Mouse (Mus musculus): ENCODE results near the gene Cyb5r3. TPM values are rescaled to one million over a fixed set of nuclear protein-coding genes. Genes with fewer than 3 reads are reported as not detected.

Gene Cyb5r3
- polyA plus RNA-seq, 1 experiment from 2014 or later: 117 TPM

DNA sequence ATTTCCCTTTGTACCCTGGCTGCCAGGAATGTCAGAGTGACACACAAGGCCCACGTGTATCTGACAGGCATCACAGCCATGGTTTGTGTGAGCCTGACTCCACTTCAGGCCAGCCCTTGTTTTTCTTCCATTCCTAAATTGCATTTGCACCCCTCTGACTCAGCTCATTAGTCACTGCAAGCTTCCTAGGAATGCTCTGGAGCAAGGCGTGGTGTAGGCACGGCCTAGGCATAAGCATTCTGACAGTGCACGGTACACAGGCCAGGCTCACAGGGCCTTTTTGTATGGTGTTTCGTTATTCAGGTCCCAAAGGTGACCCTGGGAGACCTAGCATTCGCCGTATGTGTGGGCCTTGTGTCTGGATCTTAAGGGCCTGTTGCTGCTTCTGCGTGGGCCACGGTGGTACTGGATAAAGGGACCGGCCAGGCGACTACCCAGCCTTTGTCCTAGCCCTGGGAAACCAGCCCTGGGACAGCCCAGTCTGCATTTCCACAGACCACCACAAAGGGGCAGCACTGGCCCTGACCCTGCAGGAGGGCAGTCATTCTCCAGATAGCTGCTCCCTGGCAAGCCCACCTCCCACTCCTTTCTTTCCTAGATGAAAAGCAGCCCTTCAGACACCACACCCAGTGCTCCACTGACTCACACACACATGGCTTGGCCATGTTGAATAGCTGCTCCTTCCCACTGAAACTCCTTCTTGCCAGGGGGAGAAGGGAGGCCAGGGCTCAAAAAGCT, 15.3 kb downstream of the Cyb5r3 start:
- H3K4me3 ChIP-seq: no peak overlapping the region
- H3K4me2 ChIP-seq: no peak overlapping the region
- 0 out of 2 replicates have a peak, but pooled peaks cover 11% of the 10 kb centered on the region for H3K4me1 ChIP-seq (replicated peaks)
- no peak for ATAC-seq (ENCODE audit: low FRiP score)
- no peak overlapping the region for H3K9ac ChIP-seq
- H3K27me3 ChIP-seq: no peaks in the 10 kb centered on the region
- 0 out of 2 replicates have a peak, but pooled peaks cover 3% of the 10 kb centered on the region for H3K9me3 ChIP-seq
- WGBS: 73% methylated on average over 11 of the region's 11 CpGs
- H3K27ac ChIP-seq: no peak overlapping the region
- peaks cover 75% of the 10 kb centered on the region for H3K36me3 ChIP-seq

DNA sequence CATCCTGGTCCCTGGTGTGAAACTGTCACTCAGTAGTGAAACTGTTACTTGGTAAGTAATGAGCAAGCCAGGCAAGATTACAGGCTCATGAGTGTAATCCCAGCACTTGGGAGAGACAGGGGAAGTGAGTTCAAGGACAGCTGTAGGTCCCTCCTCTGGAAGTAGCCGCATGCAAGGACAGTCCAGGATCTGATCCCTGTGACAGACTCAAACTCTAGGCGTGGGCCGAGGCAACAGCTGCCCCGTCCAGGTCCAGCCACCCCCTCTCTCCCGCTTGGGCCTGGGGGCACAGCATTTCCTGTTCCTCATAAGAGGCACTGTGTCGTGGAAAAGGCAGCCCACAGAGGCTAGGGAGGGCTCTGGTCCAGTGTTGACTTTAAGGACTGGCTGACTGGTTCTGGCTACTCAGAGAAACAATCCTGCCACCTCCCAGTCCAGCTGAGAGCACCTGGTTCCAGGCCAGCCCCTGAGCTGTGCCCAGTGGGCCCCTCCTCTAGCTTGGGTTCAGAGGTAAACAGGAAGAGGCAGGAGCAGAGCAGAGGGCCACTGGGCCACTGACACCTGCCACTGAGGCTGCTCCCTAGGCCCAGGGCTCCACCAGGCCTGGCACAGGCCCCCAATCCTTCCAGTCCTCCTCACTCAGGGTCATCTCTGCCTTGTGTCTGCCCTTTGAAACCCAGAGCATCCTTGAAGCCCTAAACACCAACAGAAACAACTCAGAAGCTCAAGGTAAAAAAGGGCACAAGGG, 16.5 kb downstream of the Cyb5r3 start:
- WGBS: 81% methylated on average over 6 of the region's 6 CpGs
- Histone ChIP-seq H3K4me3 (no peak overlapping the region), H3K9ac (0 out of 2 replicates have a peak overlapping the region, but pooled peaks have one; percentile 24), H3K36me3 (peaks cover 64% of the 10 kb centered on the region), H3K27me3 (no peaks in the 10 kb centered on the region), H3K27ac (no peak overlapping the region), H3K4me1 (replicated peaks) (0 out of 2 replicates have a peak, but pooled peaks cover under 1% of the 10 kb centered on the region), H3K9me3 (0 out of 2 replicates have a peak, but pooled peaks cover 3% of the 10 kb centered on the region), H3K4me2 (no peak overlapping the region)
- ATAC-seq (ENCODE audit: low FRiP score): no peak

DNA sequence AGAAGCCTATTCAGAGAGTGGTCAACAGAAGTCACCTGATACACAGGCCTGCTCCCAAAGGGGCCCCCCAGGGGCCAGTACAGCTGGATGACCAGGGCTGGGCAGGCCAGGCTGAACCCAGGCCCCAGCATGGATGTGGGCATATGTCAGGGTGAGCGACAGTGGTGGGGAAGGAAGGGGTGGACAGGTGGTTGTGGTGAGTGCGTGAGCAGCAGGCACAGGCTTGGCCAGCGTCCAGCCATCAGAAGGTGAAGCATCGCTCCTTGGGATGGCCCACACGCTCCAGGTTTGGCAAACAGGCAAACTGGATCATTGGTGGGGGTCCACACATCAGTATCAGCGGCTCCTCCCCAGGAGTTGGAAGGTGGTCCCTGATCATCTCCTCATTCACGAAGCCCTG, 18.1 kb downstream of the Cyb5r3 start:
- Histone ChIP-seq H3K27me3 (no peaks in the 10 kb centered on the region), H3K9me3 (0 out of 2 replicates have a peak, but pooled peaks cover 3% of the 10 kb centered on the region), H3K36me3 (peaks cover 48% of the 10 kb centered on the region), H3K9ac (no peak overlapping the region), H3K4me2 (no peak overlapping the region), H3K4me1 (replicated peaks) (peaks cover 4% of the 10 kb centered on the region), H3K27ac (no peak overlapping the region), H3K4me3 (no peak overlapping the region)
- no peak for ATAC-seq (ENCODE audit: low FRiP score)
- 95% methylated on average over 7 of the region's 7 CpGs for WGBS

DNA sequence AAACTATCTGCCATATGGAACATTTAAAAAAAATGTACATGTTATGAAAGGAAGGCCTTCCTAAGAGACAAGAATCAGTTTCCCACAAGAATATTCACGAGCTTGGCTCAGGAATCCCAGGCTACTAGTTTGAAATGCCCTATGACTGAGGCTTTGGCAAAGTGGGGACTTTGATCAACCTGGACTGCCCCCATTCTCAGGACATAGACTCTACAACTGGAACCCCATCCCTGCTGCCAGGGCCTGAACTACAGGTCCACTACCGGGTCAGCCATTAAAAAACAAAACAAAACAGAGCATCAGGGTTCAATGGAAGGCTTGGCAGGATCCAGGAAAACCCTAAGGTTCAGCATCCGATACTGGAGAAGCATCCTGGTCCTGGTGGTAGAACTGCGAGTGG, 21.7 kb downstream of the Cyb5r3 start:
- Histone ChIP-seq H3K9ac (no peak overlapping the region), H3K27ac (no peak overlapping the region), H3K4me1 (replicated peaks) (peaks cover 28% of the 10 kb centered on the region), H3K9me3 (no peaks in the 10 kb centered on the region), H3K4me3 (no peak overlapping the region), H3K27me3 (no peaks in the 10 kb centered on the region), H3K4me2 (no peak overlapping the region), H3K36me3 (peaks cover 33% of the 10 kb centered on the region)
- ATAC-seq (ENCODE audit: low FRiP score): no peak
- 89% methylated on average over 4 of the region's 4 CpGs for WGBS

DNA sequence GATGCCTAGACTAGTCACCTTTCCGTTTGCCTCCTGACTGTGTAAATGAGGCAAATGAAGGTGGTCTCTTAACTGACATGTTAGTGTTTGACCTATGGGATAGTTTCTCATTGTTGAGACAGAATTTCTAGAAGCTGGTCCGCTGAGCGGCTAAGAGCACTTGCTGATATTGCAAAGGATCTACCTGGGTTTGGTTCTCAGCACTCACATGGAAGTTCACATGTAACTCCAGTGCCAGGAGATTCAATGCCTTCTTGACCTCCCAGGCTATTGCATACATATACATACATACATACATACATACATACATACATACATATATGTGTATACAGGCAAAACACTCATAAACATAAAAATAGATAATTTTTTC, 22.3 kb downstream of the Cyb5r3 start:
- Histone ChIP-seq H3K4me3 (peak overlapping the region; percentile 58), H3K36me3 (peaks cover 33% of the 10 kb centered on the region), H3K4me2 (peak overlapping the region; percentile 56), H3K9me3 (no peaks in the 10 kb centered on the region), H3K9ac (peak overlapping the region; percentile 87), H3K4me1 (replicated peaks) (peaks cover 30% of the 10 kb centered on the region), H3K27ac (peak overlapping the region; percentile 99), H3K27me3 (no peaks in the 10 kb centered on the region)
- ATAC-seq (ENCODE audit: low FRiP score): no peak
- WGBS: 23% methylated on average over 3 of the region's 3 CpGs

DNA sequence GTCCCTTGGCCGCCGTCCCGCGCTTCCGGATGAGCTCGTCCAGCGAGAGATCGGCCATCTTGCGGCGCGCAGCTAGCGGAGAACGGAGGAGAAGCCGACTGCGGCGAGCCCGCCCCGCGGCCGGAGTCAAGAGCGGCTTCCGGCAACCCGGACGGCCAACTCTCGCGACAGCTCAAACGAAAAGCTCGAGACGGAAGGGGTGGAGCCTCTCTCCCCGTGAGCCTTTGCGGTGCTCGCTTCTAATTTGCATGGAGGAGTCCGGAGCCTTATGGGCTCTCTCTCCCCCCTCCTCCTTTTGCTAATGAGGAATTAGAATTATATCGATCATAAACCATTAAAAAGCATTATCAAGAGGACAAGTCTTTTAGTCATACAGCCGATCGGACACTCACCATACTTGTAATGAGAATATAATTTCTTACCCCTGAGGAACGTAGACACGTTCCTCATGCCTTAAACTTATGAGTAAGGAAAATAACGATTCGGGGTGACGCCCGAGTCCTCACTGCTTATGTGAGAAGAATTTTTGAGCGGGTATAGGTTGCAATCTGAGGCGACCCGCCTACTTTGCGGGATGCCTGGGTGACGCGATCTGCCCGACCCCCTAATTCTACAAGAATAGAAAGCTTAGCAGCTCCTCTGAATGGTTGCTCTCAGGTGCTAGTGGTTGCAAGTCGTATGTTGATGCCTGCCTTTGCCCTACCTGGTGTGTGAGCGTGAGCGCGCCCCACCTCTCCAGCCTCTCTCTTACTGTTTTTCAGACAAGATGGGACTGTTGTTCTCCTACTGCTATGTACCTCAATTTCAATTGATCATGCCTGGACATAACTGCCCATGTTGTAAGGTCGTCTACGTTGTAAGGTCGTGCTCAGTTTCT, 23.0 kb downstream of the Cyb5r3 start, which contains the start of gene Poldip3:
Poldip3 (minus strand) TSS at position 189 of the 877 bp plus-strand sequence.
- H3K36me3 ChIP-seq: peaks cover 32% of the 10 kb centered on the region
- H3K9ac ChIP-seq: peak within 1 kb of the TSS; percentile 87
- no peaks in the 10 kb centered on the region for H3K27me3 ChIP-seq
- under 1% methylated on average over 56 of the region's 56 CpGs for WGBS
- peak within 1 kb of the TSS; percentile 99 for H3K27ac ChIP-seq
- peak; percentile 95 for ATAC-seq (ENCODE audit: low FRiP score)
- H3K4me2 ChIP-seq: peak within 1 kb of the TSS; percentile 79
- H3K4me1 ChIP-seq (replicated peaks): peaks cover 30% of the 10 kb centered on the region
- peak within 1 kb of the TSS; percentile 58 for H3K4me3 ChIP-seq
- H3K9me3 ChIP-seq: no peaks in the 10 kb centered on the region

DNA sequence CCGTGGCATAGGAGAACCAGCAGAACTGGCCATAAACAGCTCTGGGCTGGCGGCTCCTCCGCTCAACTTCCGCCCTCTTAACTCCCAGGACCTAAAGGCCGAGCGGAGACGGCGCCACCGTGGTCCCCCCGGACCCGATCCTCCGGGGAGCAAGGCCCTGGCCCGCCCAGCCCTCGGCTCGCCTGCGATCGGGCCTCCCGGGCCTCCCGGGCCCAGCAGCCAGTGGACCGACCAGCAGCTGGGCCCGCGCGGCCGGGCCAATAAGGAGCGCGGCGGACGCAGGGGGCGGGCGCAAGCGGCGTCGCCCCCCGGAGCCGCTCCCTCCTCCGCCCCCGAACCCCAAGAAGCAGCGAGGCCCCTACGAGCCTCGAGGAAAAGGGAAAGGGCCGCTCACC, 23.6 kb downstream of the Cyb5r3 start:
- ATAC-seq (ENCODE audit: low FRiP score): peak; percentile 81

DNA sequence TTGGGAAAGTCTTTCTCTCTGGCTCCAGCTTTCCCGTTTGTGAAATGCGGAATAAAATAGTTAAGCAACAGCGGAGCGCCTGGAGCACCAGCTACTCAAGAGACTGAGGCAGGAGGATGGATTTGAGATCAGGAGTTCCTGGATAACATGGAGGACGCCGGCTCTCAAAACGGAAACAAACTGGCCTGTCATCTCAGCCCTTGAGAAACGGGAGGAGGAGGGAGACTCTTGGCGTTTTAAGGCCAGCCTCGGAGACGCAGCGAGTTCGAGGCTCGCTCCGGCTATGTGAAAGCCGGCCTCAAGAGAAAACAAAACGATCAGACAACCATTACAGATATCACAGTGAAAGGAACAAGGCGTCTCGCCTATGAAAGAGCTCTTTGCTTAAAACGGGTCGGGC, 24.0 kb downstream of the Cyb5r3 start:
- Histone ChIP-seq H3K4me2 (peak overlapping the region; percentile 79), H3K4me3 (peak overlapping the region; percentile 58), H3K27ac (peak overlapping the region; percentile 99), H3K9me3 (no peaks in the 10 kb centered on the region), H3K27me3 (no peaks in the 10 kb centered on the region), H3K4me1 (replicated peaks) (peaks cover 38% of the 10 kb centered on the region), H3K9ac (peak overlapping the region; percentile 87), H3K36me3 (peaks cover 26% of the 10 kb centered on the region)
- ATAC-seq (ENCODE audit: low FRiP score): no peak
- WGBS: 6% methylated on average over 21 of the region's 21 CpGs

More for the DNA sequence above, 23.6 kb downstream of the Cyb5r3 start:
- H3K4me1 ChIP-seq (replicated peaks): peaks cover 36% of the 10 kb centered on the region
- no peaks in the 10 kb centered on the region for H3K27me3 ChIP-seq
- H3K4me2 ChIP-seq: peak overlapping the region; percentile 79
- peak overlapping the region; percentile 58 for H3K4me3 ChIP-seq
- peaks cover 30% of the 10 kb centered on the region for H3K36me3 ChIP-seq
- peak overlapping the region; percentile 99 for H3K27ac ChIP-seq
- H3K9ac ChIP-seq: peak overlapping the region; percentile 87
- 0% methylated on average over 40 of the region's 41 CpGs for WGBS
- H3K9me3 ChIP-seq: no peaks in the 10 kb centered on the region

DNA sequence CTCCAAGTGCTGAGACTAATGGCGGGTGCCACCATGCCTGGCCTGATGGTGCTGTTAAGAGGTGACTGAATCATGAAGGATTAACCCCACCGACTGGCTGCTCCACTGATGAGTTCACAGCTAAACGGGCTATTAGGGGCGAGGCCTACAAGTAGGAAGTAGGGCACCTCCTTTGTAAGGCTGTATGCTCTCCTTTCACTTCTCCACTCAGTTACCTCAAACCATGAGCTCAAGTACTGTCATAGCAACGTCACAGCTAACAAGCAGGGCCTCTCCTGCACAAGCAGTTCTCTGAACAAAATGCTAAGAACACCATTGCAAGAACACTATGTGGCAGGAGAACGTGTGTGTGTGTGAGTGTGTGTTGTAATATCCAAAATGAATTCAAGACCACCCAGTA, 26.9 kb downstream of the Cyb5r3 start:
- Histone ChIP-seq H3K4me2 (no peak overlapping the region), H3K9ac (no peak overlapping the region), H3K4me1 (replicated peaks) (peaks cover 60% of the 10 kb centered on the region), H3K9me3 (no peaks in the 10 kb centered on the region), H3K27ac (no peak overlapping the region), H3K36me3 (peaks cover 20% of the 10 kb centered on the region), H3K4me3 (no peak overlapping the region), H3K27me3 (no peaks in the 10 kb centered on the region)
- no peak for ATAC-seq (ENCODE audit: low FRiP score)
- 92% methylated on average over 6 of the region's 6 CpGs for WGBS

DNA sequence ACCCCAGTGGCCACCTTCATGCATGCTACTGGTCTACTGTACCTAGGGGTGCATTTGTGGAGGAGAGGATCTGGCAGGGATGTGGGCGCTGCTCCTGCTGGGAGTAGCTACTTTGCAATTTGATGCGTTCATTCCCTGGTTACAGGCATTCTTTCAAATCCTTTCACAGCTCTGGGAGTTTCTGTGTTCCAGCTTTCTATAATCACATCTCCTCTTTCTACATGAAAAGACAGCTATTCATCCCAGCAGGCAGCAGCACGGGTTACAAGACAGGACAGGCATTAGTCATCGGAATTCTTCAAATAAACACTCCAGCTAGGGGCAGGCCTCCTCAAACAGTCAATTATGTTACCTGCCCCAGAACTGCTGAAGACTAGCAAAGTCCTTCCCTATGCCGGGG, 29.5 kb downstream of the Cyb5r3 start:
- H3K4me1 ChIP-seq (replicated peaks): peaks cover 51% of the 10 kb centered on the region
- H3K4me2 ChIP-seq: no peak overlapping the region
- ATAC-seq (ENCODE audit: low FRiP score): no peak
- H3K27me3 ChIP-seq: no peaks in the 10 kb centered on the region
- H3K4me3 ChIP-seq: no peak overlapping the region
- H3K9me3 ChIP-seq: no peaks in the 10 kb centered on the region
- peaks cover 28% of the 10 kb centered on the region for H3K36me3 ChIP-seq
- 32% methylated on average over 5 of the region's 5 CpGs for WGBS
- H3K9ac ChIP-seq: no peak overlapping the region
- H3K27ac ChIP-seq: no peak overlapping the region; the same call in 1 of the 2 replicates

DNA sequence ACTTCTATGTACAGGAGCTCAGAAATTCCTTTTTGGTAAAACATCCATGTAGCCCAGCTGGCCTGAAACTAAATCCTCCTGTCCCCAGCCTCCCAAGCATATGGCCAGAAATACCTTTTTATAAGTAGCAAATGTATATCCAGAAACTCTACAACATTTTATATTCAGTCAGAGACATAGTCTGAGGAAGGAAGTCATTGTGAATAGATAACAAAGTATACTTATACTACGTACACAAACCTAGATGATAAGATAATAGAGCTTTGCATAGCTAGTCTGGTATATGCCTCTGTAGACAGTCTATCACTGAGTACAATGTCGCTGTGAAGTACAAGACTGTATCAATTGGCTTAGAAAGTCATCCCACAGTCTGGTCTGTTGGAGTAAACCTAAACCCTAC, 36.7 kb downstream of the Cyb5r3 start:
- H3K9ac ChIP-seq: no peak overlapping the region
- no peaks in the 10 kb centered on the region for H3K27me3 ChIP-seq
- ATAC-seq (ENCODE audit: low FRiP score): no peak
- peaks cover 78% of the 10 kb centered on the region for H3K36me3 ChIP-seq
- H3K9me3 ChIP-seq: no peaks in the 10 kb centered on the region
- 91% methylated on average over 2 of the region's 2 CpGs for whole genome bisulfite sequencing
- no peak overlapping the region for H3K4me2 ChIP-seq
- H3K27ac ChIP-seq: no peak overlapping the region
- no peak overlapping the region for H3K4me3 ChIP-seq
- H3K4me1 ChIP-seq (replicated peaks): 0 out of 2 replicates have a peak, but pooled peaks cover 3% of the 10 kb centered on the region

DNA sequence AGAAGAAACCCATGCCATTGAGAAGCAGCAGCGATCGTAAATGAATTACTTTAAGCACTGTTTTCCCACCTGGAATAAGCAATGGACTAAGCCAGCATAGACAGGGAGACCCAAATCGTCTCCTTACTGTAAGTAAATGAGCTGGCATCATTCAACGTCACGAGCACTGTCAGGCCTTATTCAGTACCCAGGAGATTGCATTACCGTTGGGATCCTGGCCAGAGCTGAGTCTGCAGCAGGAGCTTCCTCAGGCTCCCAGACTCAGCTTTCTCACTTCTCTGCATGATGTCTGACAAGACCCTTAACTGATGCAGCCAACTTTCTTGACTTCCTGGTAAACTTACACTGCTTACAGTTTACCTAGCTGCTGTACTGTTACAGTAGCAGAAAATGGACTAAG, 37.7 kb downstream of the Cyb5r3 start:
- no peak for ATAC-seq (ENCODE audit: low FRiP score)
- WGBS: 90% methylated on average over 6 of the region's 6 CpGs
- peaks cover 88% of the 10 kb centered on the region for H3K36me3 ChIP-seq

More for the DNA sequence above, 37.7 kb downstream of the Cyb5r3 start:
- Histone ChIP-seq H3K4me1 (replicated peaks) (no peaks in the 10 kb centered on the region), H3K9me3 (no peaks in the 10 kb centered on the region), H3K27me3 (no peaks in the 10 kb centered on the region), H3K4me3 (no peak overlapping the region), H3K4me2 (no peak overlapping the region), H3K27ac (no peak overlapping the region), H3K9ac (no peak overlapping the region)
